Mouse (Mus musculus) lung, postnatal 14 days (tissue): ENCODE measurements at regions not wholly inside any gene's neighbourhood (a gene's known extent, or its start where the extent isn't known, plus 50 kb on each side); places are given as distances from the start of the nearest gene placed in this dataset.
A peak's percentile ranks its signal among the peaks of the same experiment; 100 is the strongest.
"Not testable (repeated sequence)": the region's sequence is repeated elsewhere in the genome, so short reads cannot be mapped to it uniquely, and the experiment has no call there.

Source experiments
- DNase-seq: peaks from one replicate; pipeline ENCODE4 v3.0.0; 2021

GRCm38 (mm10) chr3:9064266-9065031 is 545.4 kb downstream of the Zfp704 start:
- peak; percentile 56 for DNase-seq

GRCm38 (mm10) chr3:9063662-9064061 is 546.2 kb downstream of the Zfp704 start:
- no peak for DNase-seq

- no peak for DNase-seq
Measured at GRCm38 (mm10) chr3:9061396-9061795, 548.5 kb downstream of the Zfp704 start.

- DNase-seq = not testable (repeated sequence)
Measured at GRCm38 (mm10) chr3:9057703-9058102, 552.2 kb downstream of the Zfp704 start.

GRCm38 (mm10) chr3:9056846-9057245 is 553.0 kb downstream of the Zfp704 start:
- DNase-seq = no peak

GRCm38 (mm10) chr3:9055780-9056179 is 554.1 kb downstream of the Zfp704 start:
- DNase-seq = no peak
